Mouse (Mus musculus) left cerebral cortex, postnatal 14 days (tissue): ENCODE results near the gene Tbl3. TPM values are rescaled to one million over a fixed set of nuclear protein-coding genes. Genes with fewer than 3 reads are reported as not detected.
A peak's percentile ranks its signal among the peaks of the same experiment; 100 is the strongest.

ENCODE experiments used
- DNase-seq, 2 experiments: peaks; one replicate each; pipeline ENCODE4 v3.0.0; 2021 to 2022; ENCODE audit warnings: low spot score in 2 of 2, mixed read lengths in 1 of 2
- intact Hi-C: fragments of 180-260 bp; cut with DNase I; formaldehyde crosslinking; loops from one replicate; pipeline ENCODE4 v1.15.1; 2025
- total RNA-seq, 2 experiments: library from RNA; stranded (reverse); gene quantifications; 2 replicates each; pipeline ENCODE4 v1.2.3; 2021

Tbl3 gene
- total RNA-seq, 2 experiments from 2014 or later: 28.5 to 29.2 TPM

DNA sequence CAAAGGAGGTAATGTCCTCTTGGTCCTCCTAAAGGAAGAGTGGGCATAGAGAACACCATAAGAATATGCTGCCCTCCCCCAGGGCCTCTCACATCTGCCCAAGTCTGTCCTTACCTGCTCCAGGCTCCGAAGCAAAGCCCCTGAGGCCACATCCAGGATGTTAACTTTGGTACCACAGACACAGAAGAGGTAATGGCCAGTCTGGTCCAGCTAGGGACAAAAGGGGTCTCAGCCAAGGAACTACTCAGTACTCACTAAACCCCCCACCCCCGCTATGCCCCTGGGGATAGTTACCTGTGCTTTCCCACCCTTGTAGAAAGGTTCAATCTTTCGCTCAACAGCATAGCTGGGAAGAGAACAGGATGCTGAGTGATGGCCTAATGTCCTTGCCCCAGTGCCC, 1.6 kb downstream of the Tbl3 start:
- DNase-seq: no peak
- intact Hi-C loops: no loop called here

DNA sequence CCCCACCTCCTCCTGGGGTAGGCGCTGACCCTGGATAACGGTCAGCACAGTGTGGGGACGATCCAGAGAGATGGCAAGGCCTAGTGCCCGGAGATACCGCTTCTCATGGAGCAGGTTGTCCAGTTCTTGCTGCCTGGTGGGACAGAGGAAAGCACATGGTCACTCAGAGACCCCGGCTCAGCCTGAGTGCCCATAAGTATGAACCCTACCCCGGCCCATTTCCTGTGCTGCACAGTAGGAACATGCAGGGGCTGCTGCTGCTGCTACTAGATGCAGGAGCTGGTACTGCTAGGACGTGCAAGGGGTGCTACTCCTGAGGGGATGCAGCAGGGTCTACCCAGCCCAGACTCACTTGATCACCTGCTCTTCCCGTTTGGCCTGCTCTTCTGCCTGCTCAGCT, 6.2 kb downstream of the Tbl3 start:
- no peak for DNase-seq
- intact Hi-C loops: no loop called here

DNA sequence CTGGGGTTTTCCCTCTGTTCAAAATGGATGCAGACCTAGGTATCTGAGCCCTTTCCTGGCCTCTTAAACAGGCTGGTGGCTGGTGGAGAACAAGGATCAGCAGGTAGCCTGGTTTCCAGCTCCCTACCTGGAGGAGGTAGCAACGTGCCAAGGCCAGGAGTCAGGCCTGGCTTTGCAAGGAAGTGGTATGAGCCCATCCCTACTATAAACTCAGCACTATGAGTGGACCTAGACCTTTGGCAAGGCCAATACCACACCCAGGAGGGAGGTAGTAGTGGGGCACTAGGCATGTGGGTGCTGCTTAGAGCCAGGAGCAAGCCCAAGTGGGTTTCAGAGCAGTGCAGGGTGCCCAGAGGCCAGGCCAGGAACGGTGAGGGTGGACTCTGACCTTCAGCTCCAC, 8.0 kb downstream of the Tbl3 start:
- no peak for DNase-seq
- intact Hi-C loops: no loop called here

DNA sequence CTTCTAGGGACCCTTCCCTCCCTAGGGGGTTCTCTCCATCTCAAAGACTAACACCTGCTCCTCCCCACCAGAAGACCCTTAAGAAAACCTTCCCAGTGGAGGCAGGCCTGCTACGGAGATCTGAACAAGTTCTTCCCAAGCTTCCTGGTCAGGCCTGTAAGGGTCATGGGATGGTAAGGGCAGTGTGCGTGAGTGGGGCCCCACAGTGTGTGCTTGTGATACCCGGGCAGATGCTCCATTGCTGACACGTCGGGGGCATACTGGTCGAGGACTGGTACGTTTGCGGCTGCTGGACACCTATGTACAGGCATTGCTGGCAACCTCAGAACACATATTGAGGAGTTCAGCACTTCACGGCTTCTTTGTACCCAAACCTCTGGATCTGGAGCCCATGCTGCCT, 8.7 kb downstream of the Tbl3 start:
- intact Hi-C loops: no loop called here
- no peak for DNase-seq

DNA sequence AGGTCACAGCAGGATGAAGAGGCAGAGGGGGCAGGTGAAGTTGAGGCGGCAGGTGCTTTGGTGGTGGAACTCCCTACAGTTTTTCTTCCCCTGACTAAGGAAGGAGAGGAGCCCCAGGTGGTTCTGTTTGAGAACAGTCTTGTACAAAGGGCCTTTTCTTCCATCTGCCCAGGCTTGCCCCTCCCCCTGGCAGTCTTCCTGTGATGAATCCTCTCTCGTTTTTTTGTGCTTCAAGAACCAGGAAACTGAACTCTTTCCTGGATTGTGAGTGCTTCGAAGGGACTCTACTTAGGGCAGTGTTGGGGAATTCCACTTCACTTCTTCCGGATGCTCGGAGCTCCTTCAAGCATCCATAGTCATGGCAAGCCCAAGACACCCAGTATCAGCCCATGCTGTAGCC, 9.5 kb downstream of the Tbl3 start:
- DNase-seq: peak in 1 of 2 experiments; percentile 52
- intact Hi-C loops: no loop called here

DNA sequence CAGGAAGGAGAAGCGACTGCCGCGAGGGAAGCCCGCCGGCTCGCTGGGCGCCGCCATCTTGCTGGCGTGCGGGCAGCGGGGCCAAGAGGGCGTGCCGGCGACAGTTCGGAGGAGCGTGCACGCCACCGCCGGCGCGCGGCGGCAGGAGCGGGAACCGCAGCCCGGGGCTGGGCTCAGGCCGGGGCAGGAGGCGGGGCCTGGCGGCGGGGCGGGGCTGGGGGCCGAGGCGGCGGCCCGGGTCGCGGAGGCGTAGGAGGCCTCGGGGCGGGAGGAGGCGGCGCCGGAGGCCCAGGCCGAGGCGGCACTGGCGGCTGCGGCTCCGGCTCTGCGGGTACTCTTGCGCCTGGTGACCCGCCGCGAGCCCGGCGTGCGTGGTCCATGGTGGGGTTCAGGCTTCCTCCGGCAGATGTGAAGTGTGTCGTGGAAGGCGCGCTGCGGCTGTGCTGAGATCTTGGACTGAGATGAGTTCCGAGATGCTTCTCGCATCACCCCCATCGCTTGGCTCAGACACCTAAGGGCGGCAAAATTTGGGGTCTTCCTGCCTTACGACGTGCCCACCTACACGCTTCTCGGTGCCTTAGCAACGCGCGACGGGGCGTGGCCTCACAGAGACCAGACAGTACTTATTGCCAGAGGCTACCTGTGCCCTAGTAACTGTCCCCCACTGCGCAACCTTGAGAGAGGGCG, 11.3 kb downstream of the Tbl3 start, which contains the start of the genes Gfer and Noxo1:
Gene Gfer, minus strand, starts transcription at position 146 of the 687 bp plus-strand sequence.
Gene Noxo1, plus strand, starts transcription at position 224 of the 687 bp plus-strand sequence.
- intact Hi-C loops: no loop called here
- peak; percentile 59 to 85 for DNase-seq

DNA sequence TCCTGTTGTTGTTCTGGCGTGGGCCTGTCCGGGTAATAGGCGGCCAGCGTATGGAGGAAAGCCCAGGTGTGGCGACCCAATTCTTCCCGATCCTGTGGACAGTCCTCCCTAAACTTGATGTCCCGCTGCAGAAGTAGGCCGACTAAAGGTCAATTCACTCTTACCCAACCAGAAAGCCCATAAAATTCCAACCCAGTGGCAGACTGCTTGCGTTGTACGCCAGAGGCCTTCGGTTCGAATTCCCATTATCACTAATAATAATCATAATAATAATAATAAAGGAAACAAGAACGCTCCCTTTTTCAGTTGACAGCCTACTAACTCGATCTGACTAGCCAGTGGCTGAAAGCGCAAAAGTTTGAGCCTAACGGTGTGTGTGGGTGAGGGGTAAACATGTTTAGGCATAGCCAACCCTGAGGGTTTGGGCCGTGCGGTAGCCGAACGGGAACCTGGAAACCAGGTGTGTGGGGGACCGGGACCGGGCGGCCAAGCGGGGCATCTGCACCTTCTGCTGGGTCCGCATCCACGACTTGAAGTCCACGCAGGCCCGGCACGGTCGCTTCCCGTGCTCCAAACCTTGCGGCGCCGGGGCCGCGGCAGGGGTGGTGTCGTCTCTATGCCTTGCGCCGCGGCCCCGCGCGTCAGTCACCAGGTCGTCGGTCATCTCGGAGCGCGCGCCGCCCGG, 12.0 kb downstream of the Tbl3 start:
- no peak for DNase-seq
- intact Hi-C loops: no loop called here

DNA sequence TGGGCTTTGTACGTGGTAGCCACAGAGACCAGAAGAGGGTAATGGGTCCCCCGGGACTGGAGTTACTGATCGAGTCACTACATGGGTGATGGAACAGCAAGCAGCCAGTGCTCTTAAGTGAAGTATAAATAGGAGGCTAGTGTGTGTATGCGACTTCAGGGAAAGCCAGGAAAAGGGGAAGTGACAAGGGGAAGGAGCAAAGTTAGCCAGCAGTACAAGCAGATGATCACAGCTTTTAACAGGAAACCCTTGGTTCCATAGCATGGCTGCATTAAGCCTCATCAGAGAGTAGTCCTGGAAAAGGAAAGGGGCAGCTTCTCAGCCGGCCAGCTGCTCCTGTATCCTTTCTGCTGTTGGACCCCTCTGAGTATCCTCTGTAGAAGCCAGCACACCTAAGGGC, 15.1 kb downstream of the Tbl3 start:
- intact Hi-C loops: no loop called here
- no peak for DNase-seq

DNA sequence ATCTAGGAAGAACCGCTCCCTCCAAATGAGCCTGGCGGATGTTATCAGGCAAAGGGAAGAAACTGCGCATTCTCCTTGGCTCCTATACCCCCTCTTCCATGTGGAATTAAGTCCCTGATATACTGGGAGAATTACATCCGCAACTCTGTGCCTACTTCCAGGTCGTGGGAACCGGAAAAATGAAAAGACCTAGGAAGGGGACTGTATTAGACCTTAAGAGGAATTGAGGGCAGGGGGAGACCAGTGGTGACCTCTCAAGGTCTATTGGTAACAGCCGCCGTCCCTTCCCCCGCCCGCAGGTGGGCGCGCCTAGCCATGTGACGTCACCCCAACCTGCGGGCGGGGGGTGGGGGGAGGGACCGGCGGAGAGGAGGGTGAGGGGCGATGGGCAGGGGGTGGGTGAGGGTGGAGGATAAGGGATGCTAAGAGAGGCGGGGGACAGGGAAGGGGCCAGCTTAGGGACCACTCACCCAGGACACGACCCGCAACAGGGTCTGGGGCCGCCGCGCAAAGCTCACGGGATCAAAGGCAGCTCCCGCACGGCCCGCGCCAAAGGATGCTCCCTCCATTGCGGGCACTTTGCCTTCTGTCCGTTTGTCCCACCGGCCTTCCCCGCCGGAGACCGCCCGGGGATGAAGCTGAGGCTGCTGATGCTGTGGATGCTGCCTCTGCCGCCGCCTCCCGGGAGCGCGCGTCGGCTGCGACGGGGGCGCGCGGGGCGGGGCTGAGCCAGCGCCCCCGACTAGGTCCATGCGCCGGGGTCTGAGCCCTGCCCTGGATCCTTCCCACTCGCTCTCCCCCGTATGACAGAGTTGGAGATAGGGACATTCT, 18.0 kb downstream of the Tbl3 start, which contains the start of gene Syngr3:
Gene Syngr3, minus strand, starts transcription at position 705 of the 831 bp plus-strand sequence.
- intact Hi-C loops: no loop called here
- peak in 1 of 2 experiments; percentile 41 for DNase-seq

DNA sequence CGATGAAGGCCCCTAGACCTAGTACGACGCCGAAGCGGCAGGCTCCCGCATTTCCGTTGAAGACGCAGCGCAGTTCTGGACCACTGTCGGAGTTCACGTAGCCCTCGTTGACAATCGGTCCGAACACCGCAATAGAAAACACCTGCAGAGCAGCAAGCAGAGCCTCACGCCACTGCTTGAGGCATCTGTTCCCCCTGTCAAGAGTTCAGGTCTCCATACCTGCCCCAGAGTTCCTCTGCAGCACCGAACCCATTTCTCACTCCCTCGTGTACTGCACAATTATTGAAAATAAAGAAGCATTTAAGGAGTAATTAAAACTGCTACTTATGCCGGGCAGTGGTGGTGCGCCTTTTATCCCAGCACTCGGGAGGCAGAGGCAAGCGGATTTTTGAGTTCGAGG, 19.9 kb downstream of the Tbl3 start:
- no peak for DNase-seq
- intact Hi-C loops: no loop called here

DNA sequence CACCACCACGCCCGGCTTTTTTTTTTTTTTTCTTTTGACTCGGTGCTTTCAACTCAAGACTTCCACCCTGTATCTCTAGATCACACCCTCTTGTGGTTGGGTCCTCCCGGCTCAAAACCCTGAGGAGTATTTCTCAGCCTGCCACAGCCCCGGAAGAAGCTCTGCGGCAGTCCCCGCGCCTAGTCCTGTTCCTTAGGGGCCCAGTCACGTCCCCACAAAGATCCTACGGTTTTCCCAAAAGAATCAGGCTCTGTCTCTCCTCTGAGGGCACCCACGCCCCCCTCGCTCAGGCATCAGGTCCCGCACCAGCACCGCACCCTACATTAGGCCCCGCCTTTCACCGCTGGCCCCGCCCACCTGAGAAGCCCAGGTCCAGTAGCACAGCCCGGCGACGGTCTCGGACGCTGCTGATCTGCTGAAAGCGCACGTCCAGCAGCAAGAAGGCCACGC, 20.3 kb downstream of the Tbl3 start:
- intact Hi-C loops: no loop called here
- no peak for DNase-seq

DNA sequence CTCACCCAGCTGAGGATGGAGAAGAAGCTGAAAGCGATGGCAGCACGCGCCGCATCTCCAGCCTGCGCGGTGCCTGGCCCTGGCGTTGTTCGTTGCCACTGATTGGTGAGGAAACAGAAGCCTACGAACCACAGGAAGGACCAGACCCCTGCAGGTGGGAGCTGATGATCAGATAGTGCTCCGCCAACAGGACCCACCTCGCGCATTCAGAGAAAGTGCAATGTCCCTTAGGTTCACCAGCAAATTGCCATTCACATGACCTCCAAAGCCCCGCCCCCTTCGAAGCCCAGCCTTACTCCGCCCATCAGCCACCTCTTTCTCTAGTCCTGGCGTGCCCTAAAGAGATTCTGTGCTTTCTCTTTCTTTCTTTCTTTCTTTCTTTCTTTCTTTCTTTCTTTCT, 20.9 kb downstream of the Tbl3 start:
- no peak for DNase-seq
- intact Hi-C loops: no loop called here

DNA sequence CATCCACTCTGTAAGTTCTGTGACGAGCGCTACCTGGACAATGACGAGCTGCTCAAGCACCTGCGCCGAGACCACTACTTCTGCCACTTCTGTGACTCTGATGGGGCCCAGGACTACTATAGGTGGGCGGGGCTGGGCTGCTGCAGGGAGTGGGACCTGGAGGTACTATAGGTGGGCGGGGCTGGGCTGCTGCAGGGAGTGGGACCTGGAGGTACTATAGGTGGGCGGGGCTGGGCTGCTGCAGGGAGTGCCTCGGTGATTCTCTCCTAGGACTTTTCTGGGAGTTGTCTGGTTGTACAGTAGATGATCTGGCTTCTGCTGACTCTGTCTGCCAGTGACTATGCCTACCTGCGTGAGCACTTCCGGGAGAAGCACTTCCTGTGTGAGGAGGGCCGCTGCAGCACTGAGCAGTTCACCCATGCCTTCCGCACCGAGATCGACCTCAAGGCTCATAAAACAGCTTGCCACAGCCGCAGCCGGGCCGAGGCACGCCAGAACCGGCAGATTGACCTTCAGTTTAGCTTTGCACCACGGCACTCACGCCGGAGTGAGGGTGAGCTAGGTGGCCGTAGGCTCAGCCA, 29.9 kb downstream of the Tbl3 start:
- no peak for DNase-seq
- intact Hi-C loops: no loop called here

DNA sequence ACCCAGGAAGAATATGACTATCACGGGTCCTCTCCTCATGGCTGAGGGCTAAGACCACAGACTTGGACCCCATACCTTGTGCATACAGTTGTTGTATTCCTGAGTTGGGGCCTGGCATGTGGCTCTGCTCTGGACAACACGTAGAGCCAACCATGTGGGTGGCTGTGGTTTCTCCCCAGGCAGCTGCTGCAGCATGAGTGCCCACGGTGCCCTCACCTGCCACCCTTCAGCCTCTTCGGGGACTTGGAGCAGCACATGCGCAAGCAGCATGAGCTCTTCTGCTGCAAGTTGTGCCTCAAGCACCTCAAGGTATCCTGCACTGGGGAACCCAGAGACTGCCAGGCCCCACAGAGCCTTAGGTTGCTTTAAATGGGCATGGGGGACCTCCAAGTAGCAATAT, 30.6 kb downstream of the Tbl3 start:
- intact Hi-C loops: no loop called here
- DNase-seq: no peak

DNA sequence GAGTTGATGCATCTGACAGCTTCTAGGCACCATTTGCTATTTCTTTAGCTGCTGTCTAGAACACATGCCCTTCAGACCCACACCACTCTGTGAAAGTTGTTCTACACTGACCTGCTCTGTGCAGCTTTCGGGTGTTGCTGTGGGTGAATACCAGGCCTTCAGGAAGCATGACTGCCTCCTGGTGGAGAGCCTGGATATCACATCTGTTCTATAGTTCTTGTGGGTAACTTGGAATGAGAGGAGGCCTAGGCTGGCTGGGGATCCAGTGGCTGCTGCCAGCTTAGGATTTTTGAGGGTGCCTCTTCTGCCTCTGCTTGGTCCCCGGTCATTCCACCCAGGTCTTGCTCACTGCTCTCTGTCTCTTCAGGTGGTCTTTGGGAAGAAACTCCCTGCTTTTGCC, 31.3 kb downstream of the Tbl3 start:
- peak; percentile 75 to 87 for DNase-seq
- intact Hi-C loops: no loop called here

DNA sequence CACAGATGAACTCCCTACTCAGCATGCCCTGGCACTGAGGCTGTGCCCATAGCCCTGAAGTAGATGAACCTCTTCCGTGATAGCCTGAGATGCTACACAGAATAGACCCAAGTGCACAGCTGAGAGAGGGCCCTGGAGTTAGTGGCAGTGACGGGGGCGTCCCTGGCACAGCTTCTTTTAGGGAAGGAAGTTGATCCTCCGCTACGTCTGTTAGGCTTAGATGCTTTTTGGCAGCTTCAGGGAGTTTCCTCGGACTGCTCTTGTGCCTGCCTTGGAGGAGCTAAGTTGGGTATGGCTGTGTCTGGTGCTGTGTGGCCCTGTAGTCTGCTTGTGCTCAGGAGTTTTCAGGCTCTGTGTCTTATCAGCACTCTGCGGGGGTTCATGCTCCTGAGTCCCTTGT, 33.2 kb downstream of the Tbl3 start:
- DNase-seq: peak; percentile 49 to 53

DNA sequence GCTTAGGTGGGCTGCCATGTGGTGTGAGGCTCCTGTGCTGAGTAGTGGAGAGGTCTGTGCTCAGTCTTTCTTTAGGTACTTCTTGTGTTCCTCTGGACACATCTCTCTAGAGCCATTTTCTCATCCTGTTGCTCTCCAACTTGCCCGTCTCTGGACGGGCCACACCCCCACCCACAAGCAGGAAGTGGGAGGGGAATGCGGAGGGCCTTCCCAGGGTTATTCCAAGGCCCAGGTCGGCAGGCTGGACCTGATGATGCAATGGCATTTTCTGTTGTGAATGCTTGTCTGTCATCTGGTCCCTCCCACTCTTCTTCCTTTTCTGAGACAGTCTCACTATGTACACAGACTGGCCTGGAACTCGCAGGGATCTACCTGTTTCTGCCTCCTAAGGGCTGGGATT, 35.3 kb downstream of the Tbl3 start:
- intact Hi-C loops: no loop called here
- DNase-seq: no peak

More for the DNA sequence above, 33.2 kb downstream of the Tbl3 start:
- intact Hi-C loops: no loop called here

DNA sequence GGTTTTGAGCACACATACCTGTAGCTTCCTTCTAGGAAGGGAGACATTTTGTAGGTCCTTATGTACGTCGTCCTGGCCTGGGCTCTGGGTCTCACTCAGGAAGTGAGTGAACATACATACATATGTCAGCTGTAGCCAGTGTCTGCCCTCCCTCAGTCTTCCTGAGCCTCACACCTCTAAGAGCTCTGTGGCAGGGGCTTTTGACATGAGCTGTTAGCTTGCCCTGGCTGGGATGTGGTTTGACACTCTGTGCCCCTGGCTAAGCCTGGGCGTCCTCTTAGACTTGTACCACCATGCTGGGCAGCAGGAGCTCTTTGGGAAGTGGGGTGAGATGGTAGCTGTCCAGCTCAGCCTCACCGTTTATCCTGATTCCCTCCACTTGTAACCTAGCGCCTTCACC, 36.1 kb downstream of the Tbl3 start:
- intact Hi-C loops: no loop called here
- no peak for DNase-seq

DNA sequence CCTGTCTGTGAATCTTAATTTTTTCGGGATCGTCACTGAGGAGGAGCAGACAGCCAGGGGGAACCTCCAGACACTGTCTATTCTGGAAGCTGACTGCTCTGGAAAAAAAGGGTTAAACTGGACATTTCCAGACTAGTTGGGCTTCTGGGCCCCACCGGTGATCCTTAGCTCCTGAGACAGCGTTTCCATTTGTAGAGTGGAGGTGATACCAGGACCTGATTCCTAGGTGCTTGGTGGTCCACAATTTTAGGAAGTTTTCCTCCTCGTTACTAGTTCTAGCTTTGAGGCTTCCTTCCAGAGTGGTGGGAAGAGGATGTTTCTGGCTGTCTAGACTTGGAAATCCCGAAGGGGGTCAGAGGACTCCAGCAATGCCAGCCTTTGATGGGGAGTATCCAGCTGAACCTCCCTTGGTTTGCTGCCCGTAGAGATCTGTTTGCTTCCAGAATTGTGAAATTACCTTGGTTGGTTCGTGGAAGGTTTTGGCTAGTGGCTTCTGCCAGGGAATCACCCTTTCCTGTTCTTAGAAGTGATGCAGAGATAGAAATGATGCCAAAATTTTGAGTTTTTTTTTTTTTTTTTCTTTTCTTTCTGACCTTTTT, 37.1 kb downstream of the Tbl3 start:
- DNase-seq: no peak
- intact Hi-C loops: no loop called here
